Mouse (Mus musculus): ENCODE data around the gene Idnk. TPM values are rescaled to one million over a fixed set of nuclear protein-coding genes. Genes with fewer than 3 reads are reported as not detected.

The Idnk gene
- polyA plus RNA-seq (2014; fragmentation: Illumina TruSeq; extraction: RNeasy Lipid Tissue Mini Kit (QIAGEN cat#74804); ENCODE audit: low read depth, low replicate concordance), result 53.9 TPM

DNA sequence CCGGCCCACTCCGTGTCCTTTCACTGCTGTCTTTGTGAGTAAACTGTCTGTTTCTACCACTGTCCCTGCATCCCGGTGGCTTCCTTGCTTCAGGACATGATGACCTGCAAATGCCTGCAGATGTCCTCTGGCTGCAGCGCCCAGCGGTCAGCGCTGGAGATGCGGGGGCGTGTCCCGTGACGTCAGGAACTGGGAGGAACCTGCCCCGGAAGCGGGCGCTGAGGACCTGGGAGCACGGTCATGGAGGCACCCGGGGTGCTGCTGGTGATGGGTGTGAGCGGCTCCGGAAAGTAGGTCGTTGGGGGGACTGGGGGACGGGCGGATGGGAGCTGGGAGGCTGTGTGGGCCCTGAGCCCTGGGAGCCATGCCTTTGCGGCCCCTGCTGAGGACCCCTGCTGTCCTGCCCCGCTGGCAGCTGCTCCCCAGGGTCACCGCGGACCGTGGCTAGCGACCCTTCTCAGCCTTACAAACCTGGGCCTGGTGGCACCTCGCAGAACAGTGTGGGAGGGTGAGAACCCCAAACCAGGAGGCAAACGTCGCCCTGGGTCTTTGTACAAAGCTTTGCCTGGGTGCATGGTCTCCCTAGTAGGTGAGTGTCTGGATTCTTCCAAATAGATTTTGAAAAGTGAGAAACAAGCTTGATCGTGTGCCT, at the start of gene Idnk:
TSS of gene Idnk (plus strand) at position 203 of the 652 bp plus-strand sequence.

GRCm38 (mm10) chr13:58113061-58113900, 44.2 kb upstream of the Idnk start, which contains the start of gene Klhl3:
Klhl3 (minus strand) TSS chr13:58113592.

GRCm38 (mm10) chr13:58128396-58128767, 29.1 kb upstream of the Idnk start, which contains the start of gene Hnrnpa0:
Hnrnpa0 (minus strand) TSS chr13:58128556.

Other genes starting within 250 kb of the Idnk start
- gene Spock1, start 249.3 kb upstream of the Idnk start, polyA plus RNA-seq (2014; fragmentation: Illumina TruSeq; extraction: RNeasy Lipid Tissue Mini Kit (QIAGEN cat#74804); ENCODE audit: low read depth, low replicate concordance), result 15.8 TPM
- 5.1 TPM for gene Klhl3, start 44.1 kb upstream of the Idnk start, polyA plus RNA-seq (2014; fragmentation: Illumina TruSeq; extraction: RNeasy Lipid Tissue Mini Kit (QIAGEN cat#74804); ENCODE audit: low read depth, low replicate concordance)
- 61.0 TPM for gene Hnrnpa0, start 29.1 kb upstream of the Idnk start, polyA plus RNA-seq (2014; fragmentation: Illumina TruSeq; extraction: RNeasy Lipid Tissue Mini Kit (QIAGEN cat#74804); ENCODE audit: low read depth, low replicate concordance)
- gene Ubqln1, start 58.0 kb downstream of the Idnk start, polyA plus RNA-seq (2014; fragmentation: Illumina TruSeq; extraction: RNeasy Lipid Tissue Mini Kit (QIAGEN cat#74804); ENCODE audit: low read depth, low replicate concordance), result 136 TPM
- gene Gkap1, start 118.0 kb downstream of the Idnk start, polyA plus RNA-seq (2014; fragmentation: Illumina TruSeq; extraction: RNeasy Lipid Tissue Mini Kit (QIAGEN cat#74804); ENCODE audit: low read depth, low replicate concordance), result 92.9 TPM
- 3.5 TPM for gene Kif27, start 201.5 kb downstream of the Idnk start, polyA plus RNA-seq (2014; fragmentation: Illumina TruSeq; extraction: RNeasy Lipid Tissue Mini Kit (QIAGEN cat#74804); ENCODE audit: low read depth, low replicate concordance)
- 23.0 TPM for gene 2210016F16Rik, start 227.6 kb downstream of the Idnk start, polyA plus RNA-seq (2014; fragmentation: Illumina TruSeq; extraction: RNeasy Lipid Tissue Mini Kit (QIAGEN cat#74804); ENCODE audit: low read depth, low replicate concordance)
- 24.8 TPM for gene Rmi1, start 244.6 kb downstream of the Idnk start, polyA plus RNA-seq (2014; fragmentation: Illumina TruSeq; extraction: RNeasy Lipid Tissue Mini Kit (QIAGEN cat#74804); ENCODE audit: low read depth, low replicate concordance)
- 435 TPM for gene Hnrnpk, start 245.7 kb downstream of the Idnk start, polyA plus RNA-seq (2014; fragmentation: Illumina TruSeq; extraction: RNeasy Lipid Tissue Mini Kit (QIAGEN cat#74804); ENCODE audit: low read depth, low replicate concordance)

All from adipose tissue, adult 10 weeks (tissue).